Mouse (Mus musculus) CH12.LX (cell line): ENCODE measurements around the gene Gm4847. TPM values are rescaled to one million over a fixed set of nuclear protein-coding genes. Genes with fewer than 3 reads are reported as not detected.

Source experiments
- DNase-seq: peaks from one replicate; pipeline ENCODE4 v3.0.0-alpha.2; 2013; ENCODE audit errors: extremely low read depth
- H3K27ac ChIP-seq: 2 replicates; pipeline ENCODE4 v1.5.1; 2012; ENCODE audit warnings: low read depth, mild to moderate bottlenecking, control low read depth, moderate library complexity; ENCODE audit not compliant: insufficient read depth
- H3K27me3 ChIP-seq: replicated peaks from 2 replicates; pipeline ENCODE3; 2012; ENCODE audit warnings: inconsistent platforms
- H3K36me3 ChIP-seq, 2 experiments: replicated peaks in 1 of 2; 2 replicates each; pipeline versions ENCODE3 to v1.6.1; 2012; ENCODE audit warnings: inconsistent platforms in 1 of 2, low read length in 1 of 2, mild to moderate bottlenecking in 1 of 2, mixed read lengths in 1 of 2, moderate library complexity in 1 of 2; ENCODE audit not compliant: control insufficient read depth in 1 of 2, insufficient read depth in 1 of 2
- H3K4me1 ChIP-seq, 2 experiments: 2 replicates each; pipeline ENCODE4 v1.6.1; 2012; ENCODE audit warnings: inconsistent platforms in 1 of 2, moderate library complexity in 1 of 2; ENCODE audit not compliant: insufficient read depth in 2 of 2, control insufficient read depth in 1 of 2
- H3K4me2 ChIP-seq: 2 replicates; pipeline ENCODE4 v1.6.1; 2012; ENCODE audit warnings: low read depth, mild to moderate bottlenecking, control low read depth; ENCODE audit not compliant: poor library complexity, insufficient read depth, severe bottlenecking
- H3K4me3 ChIP-seq, 3 experiments: fragments of 150-350 bp in 1 of 3; sonication (generic) in 1 of 3; replicated peaks in 1 of 3; 2 replicates each; pipeline versions ENCODE3 to v1.5.1; 2011 to 2012; ENCODE audit warnings: low read depth in 2 of 3, low read length in 2 of 3, mild to moderate bottlenecking in 2 of 3, moderate library complexity in 2 of 3, control low read depth in 1 of 3, improper control_type of control experiment in 1 of 3, inconsistent platforms in 1 of 3, mixed read lengths in 1 of 3; ENCODE audit not compliant: poor library complexity in 1 of 3
- H3K79me2 ChIP-seq: replicated peaks from 2 replicates; pipeline ENCODE4 v1.6.1; 2012; ENCODE audit warnings: mild to moderate bottlenecking, moderate library complexity; ENCODE audit not compliant: control insufficient read depth, poor library complexity, insufficient read depth, severe bottlenecking; ENCODE audit errors: extremely low read depth
- H3K9ac ChIP-seq: 2 replicates; pipeline ENCODE4 v1.6.1; 2012; ENCODE audit warnings: low read depth, mild to moderate bottlenecking, control low read depth, moderate library complexity; ENCODE audit not compliant: insufficient read depth
- H3K9me3 ChIP-seq: replicated peaks from 2 replicates; pipeline ENCODE3; 2012; ENCODE audit warnings: low read length, inconsistent platforms, mixed read lengths
- CHD2 ChIP-seq: IDR thresholded peaks from 2 replicates; pipeline ENCODE4 v1.6.1; 2011; ENCODE audit warnings: low read length, improper control_type of control experiment
- CTCF ChIP-seq, 2 experiments: IDR thresholded peaks in 1 of 2; conservative IDR thresholded peaks in 1 of 2; 2 replicates each; pipeline ENCODE4 v1.5.1; 2011 to 2012; ENCODE audit warnings: low read depth in 2 of 2, low read length in 2 of 2, improper control_type of control experiment in 1 of 2, inconsistent platforms in 1 of 2, mild to moderate bottlenecking in 1 of 2, moderate library complexity in 1 of 2
- E2F4 ChIP-seq: IDR thresholded peaks from 2 replicates; pipeline ENCODE4 v1.6.1; 2011; ENCODE audit warnings: low read depth, low read length, improper control_type of control experiment; ENCODE audit not compliant: insufficient replicate concordance
- ELF1 ChIP-seq: IDR thresholded peaks from 2 replicates; pipeline ENCODE4 v1.6.1; 2014; ENCODE audit warnings: low read depth, mild to moderate bottlenecking, inconsistent platforms, low read length, improper control_type of control experiment
- EP300 ChIP-seq: IDR thresholded peaks from 2 replicates; pipeline ENCODE4 v1.6.1; 2011; ENCODE audit warnings: low read length, improper control_type of control experiment
- GABPA ChIP-seq: IDR thresholded peaks from 2 replicates; pipeline ENCODE4 v1.6.1; 2012; ENCODE audit warnings: low read depth, low read length, improper control_type of control experiment, inconsistent platforms; ENCODE audit not compliant: insufficient replicate concordance
- IRF4 ChIP-seq: IDR thresholded peaks from 2 replicates; pipeline ENCODE4 v1.6.1; 2014; ENCODE audit warnings: low read depth, mild to moderate bottlenecking, inconsistent platforms, low read length, improper control_type of control experiment
- JUN ChIP-seq: IDR thresholded peaks from 2 replicates; pipeline ENCODE4 v1.6.1; 2011; ENCODE audit warnings: low read depth, mild to moderate bottlenecking, low read length, improper control_type of control experiment, moderate library complexity; ENCODE audit not compliant: insufficient read depth
- JUND ChIP-seq: conservative IDR thresholded peaks from 2 replicates; pipeline ENCODE4 v1.6.1; 2011; ENCODE audit warnings: low read depth, low read length, improper control_type of control experiment
- KAT2A ChIP-seq: IDR thresholded peaks from 2 replicates; pipeline ENCODE4 v1.6.1; 2012; ENCODE audit warnings: low read length, improper control_type of control experiment, inconsistent platforms; ENCODE audit not compliant: insufficient replicate concordance
- MAFK ChIP-seq: IDR thresholded peaks from 2 replicates; pipeline ENCODE4 v1.6.1; 2011; ENCODE audit warnings: low read length, improper control_type of control experiment; ENCODE audit not compliant: insufficient replicate concordance
- MAX ChIP-seq: IDR thresholded peaks from 2 replicates; pipeline ENCODE4 v1.6.1; 2011; ENCODE audit warnings: low read length, improper control_type of control experiment
- MAZ ChIP-seq: IDR thresholded peaks from 2 replicates; pipeline ENCODE4 v1.6.1; 2012; ENCODE audit warnings: low read depth, mild to moderate bottlenecking, inconsistent platforms, low read length, improper control_type of control experiment, moderate library complexity
- MEF2A ChIP-seq: IDR thresholded peaks from 2 replicates; pipeline ENCODE4 v1.6.1; 2014; ENCODE audit warnings: low read depth, mild to moderate bottlenecking, inconsistent platforms, low read length, improper control_type of control experiment, borderline replicate concordance
- MXI1 ChIP-seq: IDR thresholded peaks from 2 replicates; pipeline ENCODE4 v1.6.1; 2011; ENCODE audit warnings: mild to moderate bottlenecking, low read depth, low read length, improper control_type of control experiment
- MYC ChIP-seq: IDR thresholded peaks from 2 replicates; pipeline ENCODE4 v1.6.1; 2011; ENCODE audit warnings: low read depth, mild to moderate bottlenecking, improper control_type of control experiment, low read length
- NRF1 ChIP-seq: IDR thresholded peaks from 2 replicates; pipeline ENCODE4 v1.6.1; 2014; ENCODE audit warnings: low read depth, mild to moderate bottlenecking, inconsistent platforms, low read length, improper control_type of control experiment, moderate library complexity
- PAX5 ChIP-seq: IDR thresholded peaks from 2 replicates; pipeline ENCODE4 v1.6.1; 2012; ENCODE audit warnings: low read length, inconsistent platforms, mixed read lengths
- POLR2A ChIP-seq: IDR thresholded peaks from 2 replicates; pipeline ENCODE4 v1.6.1; 2011; ENCODE audit warnings: low read depth, mild to moderate bottlenecking, improper control_type of control experiment, low read length
- RAD21 ChIP-seq: IDR thresholded peaks from 2 replicates; pipeline ENCODE4 v1.6.1; 2011; ENCODE audit warnings: low read depth, mild to moderate bottlenecking, low read length, improper control_type of control experiment, moderate library complexity
- SIN3A ChIP-seq: IDR thresholded peaks from 2 replicates; pipeline ENCODE4 v1.6.1; 2012; ENCODE audit warnings: low read length, improper control_type of control experiment, inconsistent platforms
- SMC3 ChIP-seq: IDR thresholded peaks from 2 replicates; pipeline ENCODE4 v1.6.1; 2011; ENCODE audit warnings: low read depth, low read length, improper control_type of control experiment
- TBP ChIP-seq: conservative IDR thresholded peaks from 2 replicates; pipeline ENCODE4 v1.6.1; 2011; ENCODE audit warnings: low read depth, low read length, improper control_type of control experiment
- USF1 ChIP-seq: IDR thresholded peaks from 2 replicates; pipeline ENCODE4 v1.6.1; 2014; ENCODE audit warnings: low read depth, mild to moderate bottlenecking, inconsistent platforms, low read length, improper control_type of control experiment
- USF2 ChIP-seq: conservative IDR thresholded peaks from 2 replicates; pipeline ENCODE4 v1.6.1; 2011; ENCODE audit warnings: low read depth, low read length, improper control_type of control experiment
- ZC3H11A ChIP-seq: IDR thresholded peaks from 2 replicates; pipeline ENCODE4 v1.6.1; 2012; ENCODE audit warnings: low read depth, mild to moderate bottlenecking, inconsistent platforms, low read length, improper control_type of control experiment
- ZNF384 ChIP-seq: IDR thresholded peaks from 2 replicates; pipeline ENCODE4 v1.6.1; 2012; ENCODE audit warnings: low read depth, low read length, improper control_type of control experiment, inconsistent platforms
- dilution Hi-C: fragments of 300-500 bp; cut with MboI; formaldehyde crosslinking; loops from 2 replicates; pipeline ENCODE4 v1.14.3; 2020; ENCODE audit warnings: low sequenced_read_pairs; ENCODE audit not compliant: extremely low pct_unique_long_range_greater_than_20kb, extremely low pct_ligation_motif_present
- in situ Hi-C: fragments of 300-500 bp; cut with MboI; formaldehyde crosslinking; loops from 3 replicates; pipeline ENCODE4 v1.14.3; 2019; ENCODE audit warnings: low sequenced_read_pairs, low pct_ligation_motif_present, low pct_unique_long_range_greater_than_20kb, mixed read lengths
- polyA plus RNA-seq: library from polyadenylated mRNA; unstranded; fragments of >175 nt; gene quantifications from 2 replicates; pipeline ENCODE4 v1.2.1, GENCODE M21; 2012; ENCODE audit warnings: low read depth; ENCODE audit not compliant: insufficient read length
- total RNA-seq, 2 experiments: library from RNA; depleted of rRNA; stranded (reverse); fragments of 300-350 nt in 1 of 2; fragments of >200 nt in 1 of 2; gene quantifications; 2 replicates each; pipeline ENCODE4 v1.2.3; 2012 to 2014

Gm4847 gene
- total RNA-seq (2012; rRNA removed) (not detected in 2 replicates), total RNA-seq (2014; rRNA removed) (not detected in 2 replicates), polyA plus RNA-seq (not detected in 2 replicates)

DNA sequence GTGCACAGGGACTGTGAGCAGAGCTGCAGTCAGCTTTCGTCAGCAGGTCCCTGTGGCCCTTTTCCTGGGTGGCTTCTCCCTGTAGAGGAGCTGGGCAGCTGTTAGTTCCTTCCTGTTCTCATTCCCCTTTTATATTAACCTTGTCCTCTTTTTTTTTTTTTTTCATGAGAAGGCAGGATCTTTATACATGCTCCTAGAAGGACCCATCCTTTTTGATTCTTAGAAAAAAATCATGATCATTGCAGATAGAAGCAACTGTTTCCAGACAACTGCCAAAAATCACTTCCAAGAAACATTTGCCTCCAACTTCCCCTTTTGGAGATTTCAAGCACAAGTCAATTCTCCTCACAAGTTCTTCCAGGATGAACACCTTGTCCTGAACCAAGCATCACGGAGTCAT lies at the start of gene Gm4847:
Gm4847 (minus strand) TSS at position 101 of the 400 bp plus-strand sequence.
- Histone ChIP-seq H3K4me1 (0 out of 4 replicates have a peak, but pooled peaks cover 0 to 3% of the 10 kb centered on the region in 2 experiments), H3K9me3 (no peaks in the 10 kb centered on the region), H3K4me2 (no peak within 1 kb of the TSS), H3K27me3 (no peaks in the 10 kb centered on the region), H3K79me2 (no peaks in the 10 kb centered on the region), H3K9ac (no peak within 1 kb of the TSS), H3K27ac (no peak within 1 kb of the TSS), H3K4me3 (no peak within 1 kb of the TSS), H3K36me3 (no peaks in the 10 kb centered on the region)
- dilution Hi-C loops (no loop called here), in situ Hi-C loops (no loop called here)
- DNase-seq = no peak
- no peak for TF ChIP-seq POLR2A
- no peak for TF ChIP-seq CHD2
- TF ChIP-seq MEF2A = no peak
- TF ChIP-seq IRF4 = no peak
- TF ChIP-seq NRF1 = no peak
- no peak for TF ChIP-seq MAFK
- no peak for TF ChIP-seq SIN3A
- TF ChIP-seq MAZ = no peak
- no peak for TF ChIP-seq GABPA
- TF ChIP-seq USF1 = no peak
- TF ChIP-seq E2F4 = no peak
- TF ChIP-seq PAX5 = no peak
- no peak for TF ChIP-seq SMC3
- TF ChIP-seq EP300 = no peak
- no peak for TF ChIP-seq ZC3H11A

DNA sequence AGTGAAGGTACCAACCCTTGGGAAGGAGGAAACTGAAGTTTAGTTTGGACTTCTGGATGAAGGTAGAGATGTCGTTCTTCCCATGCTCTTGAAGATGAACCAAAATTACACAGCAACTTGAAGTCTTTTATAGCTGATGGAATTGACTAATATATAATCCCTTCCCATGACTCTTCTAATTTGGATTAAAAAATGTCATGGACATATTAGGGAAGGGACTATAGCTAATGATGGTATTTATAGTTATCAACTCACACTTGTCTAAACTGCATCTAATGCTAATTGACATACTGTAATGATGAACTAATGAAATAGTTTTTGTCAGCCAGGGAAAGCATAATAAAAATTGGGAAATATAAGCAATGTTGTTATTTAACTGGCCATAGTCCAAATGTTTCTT lies 34.3 kb upstream of the Gm4847 start, which contains the start of gene Fmo9:
Fmo9 (minus strand) TSS at position 101 of the 400 bp plus-strand sequence.
- dilution Hi-C loops (no loop called here), in situ Hi-C loops (no loop called here)
- H3K4me1 ChIP-seq = no peaks in the 10 kb centered on the region
- no peaks in the 10 kb centered on the region for H3K36me3 ChIP-seq
- no peak for DNase-seq
- H3K27ac ChIP-seq = no peak within 1 kb of the TSS
- H3K79me2 ChIP-seq = no peaks in the 10 kb centered on the region
- no peaks in the 10 kb centered on the region for H3K9me3 ChIP-seq
- H3K9ac ChIP-seq = no peak within 1 kb of the TSS
- H3K4me2 ChIP-seq = no peak within 1 kb of the TSS
- H3K27me3 ChIP-seq = no peaks in the 10 kb centered on the region
- no peak within 1 kb of the TSS for H3K4me3 ChIP-seq
- no peak for TF ChIP-seq JUND

- dilution Hi-C loops (no loop called here), in situ Hi-C loops (no loop called here)
- no peak overlapping the region for H3K4me2 ChIP-seq
- H3K4me3 ChIP-seq = no peak overlapping the region
- no peak overlapping the region for H3K27ac ChIP-seq
- H3K79me2 ChIP-seq = no peaks in the 10 kb centered on the region
- H3K36me3 ChIP-seq = no peaks in the 10 kb centered on the region
- no peak for DNase-seq
- TF ChIP-seq MAZ = no peak
- no peak for TF ChIP-seq ZC3H11A
- no peak for TF ChIP-seq SMC3
- TF ChIP-seq GABPA = no peak
- no peak for TF ChIP-seq ZNF384
- TF ChIP-seq PAX5 = no peak
- TF ChIP-seq JUND = no peak
- no peak for TF ChIP-seq TBP
- TF ChIP-seq IRF4 = no peak
- no peak for TF ChIP-seq EP300
- TF ChIP-seq MXI1 = no peak
- no peak for TF ChIP-seq CTCF (conservative IDR thresholded peaks at IDR 0.05 in 1 of 2, IDR thresholded peaks at IDR 0.05 in 1 of 2; ENCODE audit: low read depth in 2 of 2, low read length in 2 of 2)
- TF ChIP-seq RAD21 = no peak
- no peak for TF ChIP-seq USF2
- TF ChIP-seq JUN = no peak
- no peak for TF ChIP-seq KAT2A
- TF ChIP-seq ELF1 = no peak
- TF ChIP-seq MAX = no peak
- TF ChIP-seq MYC = no peak
- H3K27me3 ChIP-seq = no peaks in the 10 kb centered on the region
- H3K9ac ChIP-seq = no peak overlapping the region
- no peaks in the 10 kb centered on the region for H3K4me1 ChIP-seq
- H3K9me3 ChIP-seq = no peaks in the 10 kb centered on the region
These were observed 21.8 kb upstream of the Gm4847 start for GRCm38 (mm10) chr1:166669264-166669663.
